Mouse (Mus musculus) intestine, embryonic 14.5 days (tissue): ENCODE measurements at regions not wholly inside any gene's neighbourhood (a gene's known extent, or its start where the extent isn't known, plus 50 kb on each side); places are given as distances from the start of the nearest gene placed in this dataset.

Experiments used
- ATAC-seq: fragments of 200-750 bp; cut with Nextera tagmentation; replicated peaks from 2 replicates; pipeline ENCODE4 v1.8.0; 2017; ENCODE audit warnings: low read depth, moderate number of reproducible peaks, moderate TSS enrichment, moderate library complexity; ENCODE audit not compliant: low FRiP score, low TSS enrichment
- DNase-seq: peaks from one replicate; pipeline ENCODE4 v3.0.0-alpha.2; 2018; ENCODE audit warnings: low spot score
- H3K27ac ChIP-seq: fragments of 300-500 bp; sonication (generic); 2 replicates; pipeline ENCODE4 v1.5.1; 2014; ENCODE audit warnings: low read depth, mild to moderate bottlenecking, control low read depth
- H3K27me3 ChIP-seq: fragments of 300-500 bp; sonication (generic); replicated peaks from 2 replicates; pipeline ENCODE4 v1.6.1; 2014; ENCODE audit warnings: low read length, control low read depth; ENCODE audit not compliant: control insufficient read depth, insufficient read depth
- H3K36me3 ChIP-seq: fragments of 300-500 bp; sonication (generic); 2 replicates; pipeline ENCODE4 v1.6.1; 2014; ENCODE audit warnings: low read length, control low read depth; ENCODE audit not compliant: control insufficient read depth, insufficient read depth
- H3K4me1 ChIP-seq: fragments of 300-500 bp; sonication (generic); replicated peaks from 2 replicates; pipeline ENCODE4 v1.6.1; 2014; ENCODE audit warnings: low read length, control low read depth, mixed read lengths; ENCODE audit not compliant: control insufficient read depth, insufficient read depth
- H3K4me2 ChIP-seq: fragments of 300-500 bp; sonication (generic); 2 replicates; pipeline ENCODE4 v1.6.1; 2014; ENCODE audit warnings: low read length
- H3K4me3 ChIP-seq: fragments of 300-500 bp; sonication (generic); 2 replicates; pipeline ENCODE4 v1.5.1; 2014; ENCODE audit warnings: low read depth, low read length, control low read depth, mixed read lengths
- H3K9ac ChIP-seq: fragments of 300-500 bp; sonication (generic); 2 replicates; pipeline ENCODE4 v1.6.1; 2014; ENCODE audit warnings: mild to moderate bottlenecking, low read length
- H3K9me3 ChIP-seq: fragments of 300-500 bp; sonication (generic); 2 replicates; pipeline ENCODE4 v1.6.1; 2016; ENCODE audit warnings: low read length, control low read depth; ENCODE audit not compliant: control insufficient read depth
- WGBS: fragments of 180-500 bp; shearing (Covaris S2); extraction: QIAGEN DNeasy Blood & Tissue Kit; methylation state at CpG from one replicate; pipeline ENCODE4 v1.1.7; 2014; 5-methylcytosine and 5-hydroxymethylcytosine counted together

DNA sequence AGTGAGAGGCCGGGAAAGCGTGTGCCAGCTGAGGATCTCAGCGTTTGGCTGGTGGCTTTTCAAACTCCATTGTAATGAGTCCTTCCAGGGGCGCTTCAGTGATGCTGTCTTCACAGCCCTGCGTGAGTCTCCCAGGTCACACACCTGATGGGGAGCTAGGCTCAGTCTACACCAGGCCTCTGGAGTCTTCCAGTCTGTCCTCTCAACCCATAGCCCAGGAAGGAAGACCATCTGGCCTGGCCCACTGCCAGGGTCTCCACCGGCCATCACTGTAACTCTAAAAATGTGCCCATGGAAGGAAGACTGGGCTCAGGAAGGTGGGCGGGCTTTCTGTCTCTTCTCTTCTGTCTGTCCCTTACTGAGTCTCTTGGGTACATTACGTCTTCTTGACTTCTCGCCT is 50.2 kb upstream of the Hes1 start:
- no peak for ATAC-seq
- H3K9me3 ChIP-seq, result no peaks in the 10 kb centered on the region
- no peak overlapping the region for H3K27ac ChIP-seq
- H3K9ac ChIP-seq, result no peak overlapping the region
- H3K4me3 ChIP-seq, result no peak overlapping the region
- no peaks in the 10 kb centered on the region for H3K27me3 ChIP-seq
- no peak for DNase-seq
- 86% methylated on average over 9 of the region's 9 CpGs for WGBS
- H3K36me3 ChIP-seq, result no peaks in the 10 kb centered on the region
- peaks cover 15% of the 10 kb centered on the region for H3K4me1 ChIP-seq
- H3K4me2 ChIP-seq, result no peak overlapping the region
